Mouse (Mus musculus): ENCODE results near the gene Usp10. TPM values are rescaled to one million over a fixed set of nuclear protein-coding genes. Genes with fewer than 3 reads are reported as not detected.

Usp10 gene
- polyA plus RNA-seq (2015; fragmentation: Nextera tagmentation; extraction: Ambion mirVana) = 44.1 and 46.5 TPM in 2 replicates

- Histone ChIP-seq H3K9me3 (ENCODE audit: low read length) (no peaks in the 10 kb centered on the region), H3K4me2 (ENCODE audit: low read depth, low read length) (peak within 1 kb of the TSS; percentile 89), H3K36me3 (replicated peaks; ENCODE audit: insufficient read depth, low read length) (no peaks in the 10 kb centered on the region), H3K4me3 (ENCODE audit: low read depth, low read length) (peak within 1 kb of the TSS; percentile 74), H3K4me1 (ENCODE audit: insufficient read depth) (peaks cover 47% of the 10 kb centered on the region), H3K9ac (replicated peaks) (peak within 1 kb of the TSS; percentile 82), H3K27me3 (ENCODE audit: insufficient read depth, low read length) (no peaks in the 10 kb centered on the region), H3K27ac (ENCODE audit: low read depth) (peak within 1 kb of the TSS; percentile 85)
- WGBS (ENCODE audit: insufficient replicate concordance) = 21% methylated on average over 13 of the region's 13 CpGs
- ATAC-seq (peak; percentile 10), DNase-seq (no peak)
- TF ChIP-seq CTCF (IDR thresholded peaks at IDR 0.05; ENCODE audit: low read depth) (no peak), EP300 (IDR thresholded peaks at IDR 0.05; ENCODE audit: low read depth) (no peak)
Observed at GRCm38 (mm10) chr8:119909944-119910546, at the start of gene Usp10. Gene Usp10, plus strand, starts transcription at chr8:119910360.

- Histone ChIP-seq H3K27me3 (ENCODE audit: insufficient read depth, low read length) (no peaks in the 10 kb centered on the region), H3K36me3 (replicated peaks; ENCODE audit: insufficient read depth, low read length) (no peaks in the 10 kb centered on the region; the same call in 1 of the 2 replicates), H3K4me3 (ENCODE audit: low read depth, low read length) (peak within 1 kb of the TSS; percentile 75), H3K4me1 (ENCODE audit: insufficient read depth) (peaks cover 15% of the 10 kb centered on the region), H3K27ac (ENCODE audit: low read depth) (peak within 1 kb of the TSS; percentile 73), H3K9me3 (ENCODE audit: low read length) (no peaks in the 10 kb centered on the region), H3K9ac (replicated peaks) (peak within 1 kb of the TSS; percentile 77), H3K4me2 (ENCODE audit: low read depth, low read length) (peak within 1 kb of the TSS; percentile 95)
- peak; percentile 97 for ATAC-seq
- TF ChIP-seq EP300 (IDR thresholded peaks at IDR 0.05; ENCODE audit: low read depth) (no peak), CTCF (IDR thresholded peaks at IDR 0.05; ENCODE audit: low read depth) (no peak)
- 4% methylated on average over 34 of the region's 35 CpGs for WGBS (ENCODE audit: insufficient replicate concordance)
- peak; percentile 98 for DNase-seq
Observed at GRCm38 (mm10) chr8:119861706-119862389, 48.3 kb upstream of the Usp10 start, which contains the start of gene Klhl36. Gene Klhl36, plus strand, starts transcription at chr8:119862266.

- TF ChIP-seq CTCF (IDR thresholded peaks at IDR 0.05; ENCODE audit: low read depth) (no peak), EP300 (IDR thresholded peaks at IDR 0.05; ENCODE audit: low read depth) (no peak)
- under 1% methylated on average over 11 of the region's 19 CpGs for WGBS (ENCODE audit: insufficient replicate concordance)
- Histone ChIP-seq H3K9me3 (ENCODE audit: low read length) (no peaks in the 10 kb centered on the region), H3K4me1 (ENCODE audit: insufficient read depth) (peaks cover 14% of the 10 kb centered on the region), H3K27ac (ENCODE audit: low read depth) (peak overlapping the region; percentile 73), H3K27me3 (ENCODE audit: insufficient read depth, low read length) (no peaks in the 10 kb centered on the region), H3K4me3 (ENCODE audit: low read depth, low read length) (peak overlapping the region; percentile 75), H3K36me3 (replicated peaks; ENCODE audit: insufficient read depth, low read length) (no peaks in the 10 kb centered on the region; the same call in 1 of the 2 replicates), H3K4me2 (ENCODE audit: low read depth, low read length) (peak overlapping the region; percentile 95), H3K9ac (replicated peaks) (peak overlapping the region; percentile 77)
- ATAC-seq = no peak
- no peak for DNase-seq
Observed at GRCm38 (mm10) chr8:119862390-119862734, 47.8 kb upstream of the Usp10 start.

- ATAC-seq (peak; percentile 0; the same call in 1 of the 2 replicates), DNase-seq (no peak)
- WGBS (ENCODE audit: insufficient replicate concordance) = 19% methylated on average over 6 of the region's 6 CpGs
- H3K9me3 ChIP-seq (ENCODE audit: low read length) = no peaks in the 10 kb centered on the region
- H3K4me1 ChIP-seq (ENCODE audit: insufficient read depth) = peaks cover 11% of the 10 kb centered on the region
- H3K4me2 ChIP-seq (ENCODE audit: low read depth, low read length) = peak overlapping the region; percentile 95
- no peaks in the 10 kb centered on the region; the same call in 1 of the 2 replicates for H3K36me3 ChIP-seq (replicated peaks; ENCODE audit: insufficient read depth, low read length)
- H3K27ac ChIP-seq (ENCODE audit: low read depth) = 0 out of 2 replicates have a peak overlapping the region, but pooled peaks have one; percentile 73
- no peaks in the 10 kb centered on the region for H3K27me3 ChIP-seq (ENCODE audit: insufficient read depth, low read length)
- TF ChIP-seq EP300 (IDR thresholded peaks at IDR 0.05; ENCODE audit: low read depth) (no peak), CTCF (IDR thresholded peaks at IDR 0.05; ENCODE audit: low read depth) (no peak)
- H3K9ac ChIP-seq (replicated peaks) = peak overlapping the region; percentile 77
- peak overlapping the region; percentile 75 for H3K4me3 ChIP-seq (ENCODE audit: low read depth, low read length)
Observed at GRCm38 (mm10) chr8:119862749-119863148, 47.4 kb upstream of the Usp10 start.

DNA sequence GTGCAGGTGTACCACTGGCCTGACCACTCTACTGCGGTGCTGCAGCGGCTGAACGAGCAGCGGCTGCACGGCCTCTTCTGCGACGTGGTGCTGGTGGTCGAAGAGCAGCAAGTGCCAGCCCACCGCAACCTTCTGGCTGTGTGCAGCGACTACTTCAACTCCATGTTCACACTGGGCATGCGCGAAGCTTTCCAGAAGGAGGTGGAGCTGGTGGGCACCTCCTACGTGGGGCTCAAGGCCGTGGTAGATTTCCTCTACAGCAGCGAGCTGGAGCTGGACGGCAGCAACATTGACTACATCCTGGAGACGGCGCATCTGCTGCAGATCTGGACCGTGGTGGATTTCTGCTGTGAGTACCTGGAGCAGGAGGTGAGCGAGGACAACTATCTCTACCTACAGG is 40.5 kb upstream of the Usp10 start:
- no peak for ATAC-seq
- TF ChIP-seq CTCF (IDR thresholded peaks at IDR 0.05; ENCODE audit: low read depth) = no peak
- no peak for TF ChIP-seq EP300 (IDR thresholded peaks at IDR 0.05; ENCODE audit: low read depth)

DNA sequence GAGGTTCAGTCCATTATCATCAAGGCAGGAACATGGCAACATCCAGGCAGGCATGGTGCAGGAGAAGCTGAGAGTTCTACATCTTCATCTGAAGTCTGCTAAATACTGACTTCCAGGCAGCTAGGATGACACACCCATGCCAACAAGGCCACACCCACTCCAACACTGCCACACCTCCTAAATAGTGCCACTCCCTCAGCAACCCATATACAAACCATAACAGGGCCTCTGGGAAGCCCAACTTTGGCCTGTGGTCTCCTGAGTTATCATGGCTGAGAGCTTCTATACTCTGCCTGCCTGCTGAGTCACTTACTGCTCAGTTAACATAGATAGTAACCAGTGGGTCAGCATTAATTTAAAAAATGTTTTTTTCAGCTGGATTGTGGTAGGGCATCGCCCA is 37.0 kb upstream of the Usp10 start:
- no peak overlapping the region for H3K4me3 ChIP-seq (ENCODE audit: low read depth, low read length)
- no peaks in the 10 kb centered on the region for H3K27me3 ChIP-seq (ENCODE audit: insufficient read depth, low read length)
- ATAC-seq = peak; percentile 66
- DNase-seq = no peak
- H3K4me1 ChIP-seq (ENCODE audit: insufficient read depth) = no peaks in the 10 kb centered on the region
- no peaks in the 10 kb centered on the region for H3K9me3 ChIP-seq (ENCODE audit: low read length)
- peaks cover 28% of the 10 kb centered on the region for H3K36me3 ChIP-seq (replicated peaks; ENCODE audit: insufficient read depth, low read length)
- WGBS (ENCODE audit: insufficient replicate concordance) = 74% methylated on average over 1 of the region's 1 CpGs
- H3K4me2 ChIP-seq (ENCODE audit: low read depth, low read length) = no peak overlapping the region
- TF ChIP-seq CTCF (IDR thresholded peaks at IDR 0.05; ENCODE audit: low read depth) (no peak), EP300 (IDR thresholded peaks at IDR 0.05; ENCODE audit: low read depth) (no peak)
- no peak overlapping the region for H3K9ac ChIP-seq (replicated peaks)
- H3K27ac ChIP-seq (ENCODE audit: low read depth) = no peak overlapping the region

More for the DNA sequence above, 40.5 kb upstream of the Usp10 start:
- Histone ChIP-seq H3K36me3 (replicated peaks; ENCODE audit: insufficient read depth, low read length) (peaks cover 22% of the 10 kb centered on the region), H3K9ac (replicated peaks) (no peak overlapping the region), H3K4me2 (ENCODE audit: low read depth, low read length) (no peak overlapping the region), H3K27ac (ENCODE audit: low read depth) (no peak overlapping the region), H3K9me3 (ENCODE audit: low read length) (no peaks in the 10 kb centered on the region), H3K4me3 (ENCODE audit: low read depth, low read length) (no peak overlapping the region), H3K4me1 (ENCODE audit: insufficient read depth) (no peaks in the 10 kb centered on the region), H3K27me3 (ENCODE audit: insufficient read depth, low read length) (no peaks in the 10 kb centered on the region)
- no peak for DNase-seq
- 82% methylated on average over 20 of the region's 20 CpGs for WGBS (ENCODE audit: insufficient replicate concordance)
